Mouse (Mus musculus) ovary, postnatal 14 days (tissue): ENCODE measurements around the gene Gm2431.

Experiments
- DNase-seq: peaks from one replicate; pipeline ENCODE4 v3.0.0; 2022; ENCODE audit warnings: low spot score

The Gm2431 gene

DNA sequence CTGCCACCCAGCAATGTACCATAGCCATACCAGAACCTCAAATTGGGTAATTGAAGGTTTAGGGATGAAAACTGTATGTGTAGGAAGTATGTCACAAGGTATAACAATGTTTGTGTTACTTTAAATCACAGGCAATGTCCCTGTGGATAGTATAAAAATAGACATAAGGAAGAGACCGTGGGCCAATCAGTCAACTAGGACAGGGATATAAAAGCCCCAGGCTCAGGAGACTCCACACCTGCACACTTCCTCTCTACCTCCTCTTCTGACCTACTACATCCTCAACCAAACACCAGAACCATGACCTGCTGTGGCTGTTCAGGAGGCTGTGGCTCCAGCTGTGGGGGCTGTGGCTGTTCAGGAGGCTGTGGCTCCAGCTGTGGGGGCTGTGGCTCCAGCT is 46.6 kb downstream of the Gm2431 start, which contains the start of gene Gm7579:
Gene Gm7579 (plus strand): TSS at position 301 of the 400 bp plus-strand sequence.
- DNase-seq = no peak
